In genomic region chr6:103366782-103367491, GRCm38 (mm10) we compare ENCODE assay signal across 22 mouse cellular contexts.
"Had no signal": no experiment of that assay in that cellular context is flagged by ENCODE, and none has a peak within 500 bp of the region (broad histone marks: within the 10 kb centered on the region; RNA-seq: fewer than 3 reads in every experiment).

No protein-coding gene starts in this region.

- H3K4me3 ChIP-seq: left cerebral cortex, adult 2 months; limb, embryonic 12.5 days; limb, embryonic 15.5 days; liver, embryonic 13.5 days; megakaryocyte, embryonic 14.5 days; midbrain, embryonic 10.5 days; neural tube, embryonic 12.5 days had no signal

- H3K27ac ChIP-seq: left cerebral cortex, adult 2 months; limb, embryonic 12.5 days; limb, embryonic 15.5 days; liver, embryonic 13.5 days; midbrain, embryonic 10.5 days; neural tube, embryonic 12.5 days had no signal

- DNase-seq: kidney, adult 18-20 months; kidney, adult 9 months; kidney, postnatal 25 days; layer of hippocampus, postnatal 36 days; left cerebral cortex, postnatal 4 days; liver, embryonic 13.5 days; lung, adult 2 months; lung, postnatal 14 days; lung, postnatal 4 days; midbrain, embryonic 14.5 days; retina, postnatal 1 day; right cerebral cortex, postnatal 25 days; spleen, adult 18-20 months; thymus, adult 18-20 months; thymus, postnatal 36 days had no signal

- ATAC-seq: intestine, embryonic 16.5 days had no signal

- H3K4me1 ChIP-seq: limb, embryonic 12.5 days; limb, embryonic 15.5 days; liver, embryonic 13.5 days; midbrain, embryonic 10.5 days; neural tube, embryonic 12.5 days had no signal
